Mouse (Mus musculus) heart, postnatal 0 days (tissue): ENCODE data around the gene Tnfsfm13.

Experiments used
- CTCF ChIP-seq: IDR thresholded peaks from 2 replicates; pipeline ENCODE4 v1.5.1; 2016; ENCODE audit warnings: antibody characterized with exemption, control low read depth, low read depth
- EP300 ChIP-seq: IDR thresholded peaks from 2 replicates; pipeline ENCODE4 v1.6.1; 2016; ENCODE audit warnings: antibody characterized with exemption, low read depth

DNA sequence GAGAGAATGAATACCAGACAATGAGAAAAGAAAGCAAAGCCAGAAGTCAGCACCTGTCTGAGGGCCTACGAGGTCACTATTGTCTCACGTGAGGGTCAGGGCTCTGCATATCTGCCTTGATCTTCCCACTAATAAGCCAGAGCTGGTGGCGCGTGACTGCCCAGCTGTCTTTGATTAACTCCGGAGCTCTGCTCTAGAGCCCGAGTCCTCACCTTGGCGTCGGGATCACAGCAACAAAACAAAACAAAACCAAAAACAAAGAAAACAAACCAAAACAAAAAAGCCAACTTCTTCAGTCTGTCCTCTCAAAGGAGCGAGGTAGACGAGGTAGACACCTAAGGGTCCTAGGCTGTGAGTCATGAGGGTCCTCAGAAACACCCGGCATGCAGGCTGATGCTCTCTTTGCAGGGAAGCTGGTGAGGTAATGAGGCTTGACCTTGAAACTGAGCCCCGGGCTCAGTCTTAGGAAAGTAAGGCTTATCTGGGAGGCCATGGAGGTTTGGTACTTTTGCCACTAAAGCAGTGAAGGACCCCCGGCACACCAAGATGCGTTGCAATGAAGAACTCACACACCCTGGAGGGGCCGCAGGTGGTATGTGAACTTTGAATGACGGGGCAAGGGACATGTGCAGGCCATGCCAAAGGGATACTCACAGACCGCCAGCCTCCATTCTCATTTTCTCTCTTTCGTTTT, 18.9 kb upstream of the Tnfsfm13 start:
- TF ChIP-seq CTCF (no peak), EP300 (no peak)
